Mouse (Mus musculus) hindbrain, postnatal 0 days (tissue): ENCODE data around the gene Ccnt1. TPM values are rescaled to one million over a fixed set of nuclear protein-coding genes. Genes with fewer than 3 reads are reported as not detected.

ENCODE experiments used
- ATAC-seq: fragments of 200-750 bp; cut with Nextera tagmentation; 2 replicates; pipeline ENCODE4 v1.8.0; 2017; ENCODE audit warnings: mild to moderate bottlenecking, moderate TSS enrichment, moderate library complexity
- DNase-seq: peaks from one replicate; pipeline ENCODE4 v3.0.0-alpha.2; 2015; ENCODE audit warnings: low spot score
- H3K27ac ChIP-seq: fragments of 300-500 bp; sonication (generic); 2 replicates; pipeline ENCODE4 v1.5.1; 2014; ENCODE audit warnings: mild to moderate bottlenecking
- H3K27me3 ChIP-seq: fragments of 300-500 bp; sonication (generic); 2 replicates; pipeline ENCODE4 v1.6.1; 2014; ENCODE audit warnings: low read length, mixed read lengths; ENCODE audit not compliant: insufficient read depth
- H3K36me3 ChIP-seq: fragments of 300-500 bp; sonication (generic); 2 replicates; pipeline ENCODE4 v1.6.1; 2014; ENCODE audit warnings: low read length, mixed read lengths; ENCODE audit not compliant: insufficient read depth
- H3K4me1 ChIP-seq: fragments of 300-500 bp; sonication (generic); 2 replicates; pipeline ENCODE4 v1.6.1; 2014; ENCODE audit warnings: antibody characterized with exemption, low read length, mixed read lengths; ENCODE audit not compliant: insufficient read depth
- H3K4me2 ChIP-seq: fragments of 300-500 bp; sonication (generic); 2 replicates; pipeline ENCODE4 v1.6.1; 2014; ENCODE audit warnings: low read depth, mild to moderate bottlenecking, low read length, moderate library complexity, mixed read lengths
- H3K4me3 ChIP-seq: fragments of 300-500 bp; sonication (generic); 2 replicates; pipeline ENCODE4 v1.5.1; 2014; ENCODE audit warnings: low read length
- H3K9ac ChIP-seq: fragments of 300-500 bp; sonication (generic); replicated peaks from 2 replicates; pipeline ENCODE4 v1.6.1; 2014; ENCODE audit warnings: mild to moderate bottlenecking, low read length, moderate library complexity, mixed read lengths
- H3K9me3 ChIP-seq: fragments of 300-500 bp; sonication (generic); 2 replicates; pipeline ENCODE4 v1.6.1; 2016; ENCODE audit warnings: low read length, mixed read lengths
- CTCF ChIP-seq: IDR thresholded peaks from 2 replicates; pipeline ENCODE4 v1.5.1; 2016; ENCODE audit warnings: antibody characterized with exemption, control low read depth, low read depth
- WGBS: fragments of 180-500 bp; shearing (Covaris S2); extraction: QIAGEN DNeasy Blood & Tissue Kit; methylation state at CpG from one replicate; pipeline ENCODE4 v1.1.7; 2014; 5-methylcytosine and 5-hydroxymethylcytosine counted together
- polyA plus RNA-seq: library from polyadenylated mRNA; unstranded; fragments of >200 nt; fragmentation: Nextera tagmentation; extraction: Ambion mirVana; gene quantifications from 2 replicates; pipeline ENCODE4 v1.2.1, GENCODE M21; 2015
- total RNA-seq: library from RNA; depleted of rRNA; stranded (reverse); fragments of >200 nt; gene quantifications from 2 replicates; pipeline ENCODE4 v1.2.3, GENCODE M21; 2014

Gene Ccnt1
- total and polyA plus RNA-seq, 2 experiments from 2014 or later: 42.4 to 42.7 TPM

DNA sequence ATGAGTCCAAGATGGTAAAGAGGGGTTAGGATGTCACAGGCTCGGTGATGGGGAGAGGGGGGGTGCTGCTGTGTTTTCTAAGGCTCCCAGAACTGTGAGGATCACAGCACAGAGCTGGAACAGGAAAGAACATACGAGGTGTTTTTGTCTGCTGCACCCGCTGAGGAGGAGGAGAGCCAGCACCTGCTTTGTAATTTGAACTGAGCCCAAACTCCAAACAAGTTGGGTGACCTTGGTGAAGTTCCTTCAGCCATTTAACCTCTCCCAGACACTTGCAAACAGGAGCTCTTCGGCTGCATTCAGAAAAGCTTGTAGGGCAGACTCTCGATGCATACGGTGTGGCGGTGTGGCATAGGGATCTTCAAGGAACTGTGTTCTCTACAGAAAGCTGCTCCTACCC lies 14.7 kb upstream of the Ccnt1 start:
- no peak for TF ChIP-seq CTCF
- 41% methylated on average over 7 of the region's 7 CpGs for WGBS
- Histone ChIP-seq H3K27me3 (no peaks in the 10 kb centered on the region), H3K4me1 (no peaks in the 10 kb centered on the region), H3K36me3 (no peaks in the 10 kb centered on the region), H3K9me3 (no peaks in the 10 kb centered on the region), H3K4me2 (no peak overlapping the region), H3K4me3 (no peak overlapping the region), H3K9ac (no peak overlapping the region), H3K27ac (no peak overlapping the region)
- no peak for DNase-seq
- ATAC-seq: no peak

DNA sequence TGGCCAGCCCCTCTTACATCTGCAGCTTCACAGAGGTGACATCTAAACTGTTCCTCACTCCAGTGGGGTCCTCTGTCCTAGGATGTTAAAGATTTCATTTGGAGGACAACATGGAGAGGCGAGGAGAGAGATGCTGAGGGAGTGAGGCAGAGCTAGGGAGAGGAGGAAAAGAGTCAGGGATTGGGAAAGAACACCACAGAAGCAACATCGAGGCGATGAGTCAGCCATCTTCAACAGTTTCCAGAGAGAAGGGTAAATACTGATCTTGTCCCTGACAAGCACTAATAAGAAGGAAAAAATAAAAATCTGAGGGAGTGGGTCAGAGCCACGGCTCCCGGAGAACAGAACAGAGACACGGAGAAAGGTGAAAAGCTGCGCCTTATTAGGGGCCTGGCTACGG lies 12.3 kb upstream of the Ccnt1 start:
- DNase-seq (no peak), ATAC-seq (no peak)
- Histone ChIP-seq H3K36me3 (no peaks in the 10 kb centered on the region), H3K4me2 (no peak overlapping the region), H3K9ac (no peak overlapping the region), H3K9me3 (no peaks in the 10 kb centered on the region), H3K4me1 (no peaks in the 10 kb centered on the region), H3K27ac (no peak overlapping the region), H3K4me3 (no peak overlapping the region), H3K27me3 (no peaks in the 10 kb centered on the region)
- no peak for TF ChIP-seq CTCF
- WGBS: 80% methylated on average over 8 of the region's 8 CpGs

DNA sequence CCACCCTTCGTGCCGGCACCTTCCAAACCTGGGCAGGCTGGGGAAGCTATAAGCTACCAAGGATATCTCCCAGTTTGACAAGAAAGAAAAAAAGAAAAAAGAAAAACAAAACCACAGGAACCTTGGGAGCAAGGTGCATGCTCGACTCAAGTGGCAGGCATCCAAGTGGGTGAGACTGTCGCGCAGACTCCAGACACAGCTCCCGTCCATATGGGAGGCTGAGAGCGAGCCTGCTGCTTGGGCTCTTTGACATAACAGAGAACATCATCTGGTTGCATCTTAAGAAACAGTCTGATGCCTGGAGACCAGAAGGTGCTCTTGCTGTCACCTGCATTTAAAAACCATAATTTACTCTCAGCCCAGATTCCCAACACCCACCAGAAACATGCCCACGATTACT lies 11.7 kb upstream of the Ccnt1 start:
- no peaks in the 10 kb centered on the region for H3K4me1 ChIP-seq
- H3K27me3 ChIP-seq: no peaks in the 10 kb centered on the region
- no peaks in the 10 kb centered on the region for H3K36me3 ChIP-seq
- no peak overlapping the region for H3K27ac ChIP-seq
- no peak overlapping the region for H3K4me2 ChIP-seq
- WGBS: 71% methylated on average over 8 of the region's 8 CpGs
- DNase-seq (no peak), ATAC-seq (no peak)
- H3K4me3 ChIP-seq: no peak overlapping the region
- H3K9ac ChIP-seq: no peak overlapping the region
- no peak for TF ChIP-seq CTCF
- H3K9me3 ChIP-seq: no peaks in the 10 kb centered on the region

DNA sequence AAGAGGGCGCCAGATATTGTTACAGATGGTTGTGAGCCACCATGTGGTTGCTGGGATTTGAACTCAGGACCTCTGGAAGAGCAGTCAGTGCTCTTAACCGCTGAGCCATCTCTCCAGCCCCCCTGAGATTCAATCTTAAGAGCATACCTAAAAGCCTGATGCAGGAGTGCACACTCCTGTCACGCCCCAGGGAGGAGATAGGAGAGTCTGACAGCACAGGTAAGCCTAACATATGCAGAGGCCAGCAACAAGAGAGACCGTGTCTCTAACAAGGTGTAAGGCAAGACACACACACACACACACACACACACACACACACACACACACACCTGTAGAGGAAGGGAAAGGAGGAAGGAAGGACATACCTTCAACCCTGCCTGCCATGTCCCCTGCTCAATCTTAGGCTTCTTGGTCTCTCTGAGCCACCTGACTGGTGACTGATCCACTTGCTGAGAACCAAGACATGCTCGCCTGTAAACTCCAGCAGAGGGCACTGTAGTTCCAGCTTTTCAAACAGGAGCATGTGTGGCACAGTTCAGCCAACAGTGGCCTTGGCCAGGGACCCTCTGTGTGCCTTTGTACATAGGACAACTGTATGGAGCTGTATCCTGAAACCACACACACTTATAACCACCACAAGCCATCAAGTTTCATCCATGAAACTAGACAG lies 9.2 kb upstream of the Ccnt1 start:
- Histone ChIP-seq H3K4me3 (no peak overlapping the region), H3K27ac (no peak overlapping the region), H3K9ac (no peak overlapping the region), H3K4me2 (no peak overlapping the region), H3K27me3 (no peaks in the 10 kb centered on the region), H3K9me3 (no peaks in the 10 kb centered on the region), H3K4me1 (no peaks in the 10 kb centered on the region), H3K36me3 (no peaks in the 10 kb centered on the region)
- peak; percentile 88 for ATAC-seq
- WGBS: 44% methylated on average over 4 of the region's 5 CpGs
- DNase-seq: peak; percentile 93
- peak; percentile 94 for TF ChIP-seq CTCF

DNA sequence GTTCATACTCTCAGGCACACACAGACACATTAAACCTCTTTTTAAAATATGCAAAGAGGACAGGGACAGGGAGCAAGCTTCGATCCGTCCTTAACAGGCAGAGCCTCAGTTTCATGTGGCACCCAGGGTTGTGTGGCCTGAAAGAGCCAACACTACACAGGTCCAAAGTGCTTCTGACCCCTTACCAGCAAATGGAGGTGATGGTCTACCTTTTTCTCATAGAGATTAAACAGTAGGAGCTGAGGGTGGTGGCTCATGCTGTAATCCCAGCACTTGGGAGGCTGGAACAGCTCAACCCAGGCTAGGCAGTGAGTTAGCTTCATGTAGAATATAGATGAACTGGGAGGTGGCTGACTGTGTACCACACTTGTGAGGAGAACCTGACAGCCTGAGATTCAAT lies 8.6 kb upstream of the Ccnt1 start:
- no peak overlapping the region for H3K4me3 ChIP-seq
- H3K36me3 ChIP-seq: no peaks in the 10 kb centered on the region
- 51% methylated on average over 2 of the region's 2 CpGs for WGBS
- no peak for TF ChIP-seq CTCF
- DNase-seq (no peak), ATAC-seq (no peak)
- no peak overlapping the region for H3K4me2 ChIP-seq
- no peak overlapping the region for H3K9ac ChIP-seq
- H3K27me3 ChIP-seq: no peaks in the 10 kb centered on the region
- no peaks in the 10 kb centered on the region for H3K9me3 ChIP-seq
- no peak overlapping the region for H3K27ac ChIP-seq
- no peaks in the 10 kb centered on the region for H3K4me1 ChIP-seq

DNA sequence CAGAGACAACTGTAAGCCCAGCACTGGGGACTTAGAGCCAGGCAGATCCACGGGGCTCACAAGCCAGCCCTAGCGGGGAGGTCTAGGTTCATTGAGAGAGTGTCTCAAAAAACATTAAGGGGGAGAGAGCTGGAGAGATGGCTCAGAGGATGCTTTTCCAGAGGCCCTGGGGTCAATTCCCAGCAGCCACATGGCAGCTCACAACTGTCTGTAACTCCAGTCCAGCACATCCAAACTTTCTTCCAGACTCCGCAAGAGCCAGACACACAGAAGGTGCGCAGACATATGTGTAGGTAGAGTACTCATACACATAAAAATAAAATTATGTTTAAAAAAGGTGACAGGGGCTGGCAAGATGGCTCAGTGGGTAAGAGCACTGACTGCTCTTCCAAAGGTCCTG lies 2.6 kb upstream of the Ccnt1 start:
- 76% methylated on average over 4 of the region's 4 CpGs for WGBS
- no peak overlapping the region for H3K4me2 ChIP-seq
- no peaks in the 10 kb centered on the region for H3K9me3 ChIP-seq
- H3K4me3 ChIP-seq: no peak overlapping the region
- ATAC-seq: no peak
- no peaks in the 10 kb centered on the region for H3K36me3 ChIP-seq
- H3K4me1 ChIP-seq: peaks cover 6% of the 10 kb centered on the region; the same call in 1 of the 2 replicates
- no peak overlapping the region for H3K27ac ChIP-seq
- DNase-seq: no peak
- no peak for TF ChIP-seq CTCF
- H3K27me3 ChIP-seq: no peaks in the 10 kb centered on the region
- no peak overlapping the region for H3K9ac ChIP-seq

DNA sequence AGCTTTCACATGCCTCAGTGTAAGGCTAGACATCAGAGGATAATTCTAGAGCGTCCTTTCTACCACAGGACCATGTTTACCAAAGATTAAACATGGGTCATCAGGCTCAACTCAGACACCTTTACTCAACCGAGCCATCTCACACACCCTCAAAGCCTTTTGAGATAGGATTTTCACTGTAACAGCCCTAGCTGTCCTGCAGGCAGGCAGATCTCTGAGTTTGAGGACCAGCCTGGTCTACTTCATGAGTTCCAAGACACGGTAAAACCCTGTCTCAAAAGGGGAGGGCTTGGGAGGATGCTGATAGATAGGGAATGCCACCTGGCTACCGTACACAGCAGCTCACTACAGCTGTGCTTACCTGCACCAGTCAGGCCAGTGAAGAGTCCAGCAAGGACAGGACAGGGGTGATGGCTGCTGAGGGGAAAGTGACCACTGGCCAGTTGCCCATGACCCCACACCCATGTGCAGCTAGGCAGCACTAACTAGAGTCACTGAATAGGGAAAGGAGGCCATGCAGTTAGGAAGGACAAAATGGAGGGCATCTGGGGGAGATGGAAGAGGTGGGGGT lies 843 bp downstream of the Ccnt1 start:
- DNase-seq (no peak), ATAC-seq (no peak)
- peaks cover 9% of the 10 kb centered on the region for H3K4me1 ChIP-seq
- no peaks in the 10 kb centered on the region for H3K36me3 ChIP-seq
- TF ChIP-seq CTCF: no peak
- 82% methylated on average over 4 of the region's 4 CpGs for WGBS
- no peaks in the 10 kb centered on the region for H3K27me3 ChIP-seq
- no peaks in the 10 kb centered on the region for H3K9me3 ChIP-seq
- H3K9ac ChIP-seq: no peak overlapping the region
- no peak overlapping the region for H3K4me2 ChIP-seq
- no peak overlapping the region for H3K4me3 ChIP-seq
- no peak overlapping the region for H3K27ac ChIP-seq
